Mouse (Mus musculus) hindbrain, postnatal 0 days (tissue): ENCODE data around the gene Ctla4. TPM values are rescaled to one million over a fixed set of nuclear protein-coding genes. Genes with fewer than 3 reads are reported as not detected.

Source experiments
- ATAC-seq: fragments of 200-750 bp; cut with Nextera tagmentation; 2 replicates; pipeline ENCODE4 v1.8.0; 2017; ENCODE audit warnings: mild to moderate bottlenecking, moderate TSS enrichment, moderate library complexity
- DNase-seq: peaks from one replicate; pipeline ENCODE4 v3.0.0-alpha.2; 2015; ENCODE audit warnings: low spot score
- H3K27ac ChIP-seq: fragments of 300-500 bp; sonication (generic); 2 replicates; pipeline ENCODE4 v1.5.1; 2014; ENCODE audit warnings: mild to moderate bottlenecking
- H3K27me3 ChIP-seq: fragments of 300-500 bp; sonication (generic); 2 replicates; pipeline ENCODE4 v1.6.1; 2014; ENCODE audit warnings: low read length, mixed read lengths; ENCODE audit not compliant: insufficient read depth
- H3K36me3 ChIP-seq: fragments of 300-500 bp; sonication (generic); 2 replicates; pipeline ENCODE4 v1.6.1; 2014; ENCODE audit warnings: low read length, mixed read lengths; ENCODE audit not compliant: insufficient read depth
- H3K4me1 ChIP-seq: fragments of 300-500 bp; sonication (generic); 2 replicates; pipeline ENCODE4 v1.6.1; 2014; ENCODE audit warnings: antibody characterized with exemption, low read length, mixed read lengths; ENCODE audit not compliant: insufficient read depth
- H3K4me2 ChIP-seq: fragments of 300-500 bp; sonication (generic); 2 replicates; pipeline ENCODE4 v1.6.1; 2014; ENCODE audit warnings: low read depth, mild to moderate bottlenecking, low read length, moderate library complexity, mixed read lengths
- H3K4me3 ChIP-seq: fragments of 300-500 bp; sonication (generic); 2 replicates; pipeline ENCODE4 v1.5.1; 2014; ENCODE audit warnings: low read length
- H3K9ac ChIP-seq: fragments of 300-500 bp; sonication (generic); replicated peaks from 2 replicates; pipeline ENCODE4 v1.6.1; 2014; ENCODE audit warnings: mild to moderate bottlenecking, low read length, moderate library complexity, mixed read lengths
- H3K9me3 ChIP-seq: fragments of 300-500 bp; sonication (generic); 2 replicates; pipeline ENCODE4 v1.6.1; 2016; ENCODE audit warnings: low read length, mixed read lengths
- CTCF ChIP-seq: IDR thresholded peaks from 2 replicates; pipeline ENCODE4 v1.5.1; 2016; ENCODE audit warnings: antibody characterized with exemption, control low read depth, low read depth
- WGBS: fragments of 180-500 bp; shearing (Covaris S2); extraction: QIAGEN DNeasy Blood & Tissue Kit; methylation state at CpG from one replicate; pipeline ENCODE4 v1.1.7; 2014; 5-methylcytosine and 5-hydroxymethylcytosine counted together
- polyA plus RNA-seq: library from polyadenylated mRNA; unstranded; fragments of >200 nt; fragmentation: Nextera tagmentation; extraction: Ambion mirVana; gene quantifications from 2 replicates; pipeline ENCODE4 v1.2.1, GENCODE M21; 2015
- total RNA-seq: library from RNA; depleted of rRNA; stranded (reverse); fragments of >200 nt; gene quantifications from 2 replicates; pipeline ENCODE4 v1.2.3, GENCODE M21; 2014

Gene Ctla4
- total and polyA plus RNA-seq, 2 experiments from 2014 or later = not detected

DNA sequence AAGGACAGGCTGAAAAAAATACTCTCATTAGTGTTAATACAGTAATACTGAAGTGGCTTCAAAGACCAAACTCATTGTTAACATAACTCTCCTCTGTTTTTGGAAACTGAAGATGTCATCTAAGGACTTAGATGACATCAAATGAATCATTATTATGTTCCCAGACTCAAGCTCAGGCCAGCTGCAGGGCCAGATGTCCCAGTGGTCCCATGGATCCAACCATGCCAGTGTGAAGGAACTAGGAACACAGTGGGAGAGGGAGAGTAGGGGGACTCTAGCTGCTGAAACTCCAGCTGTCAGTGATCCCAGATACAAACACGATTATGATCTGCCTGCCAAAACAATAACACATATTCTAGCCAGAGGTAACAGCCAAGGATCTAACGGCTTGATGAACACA, 51.5 kb downstream of the Ctla4 start:
- WGBS = 67% methylated on average over 2 of the region's 2 CpGs
- ATAC-seq = no peak

GRCm38 (mm10) chr1:60938974-60939373, 52.2 kb downstream of the Ctla4 start:
- Histone ChIP-seq H3K4me3 (no peak overlapping the region), H3K4me1 (no peaks in the 10 kb centered on the region), H3K36me3 (no peaks in the 10 kb centered on the region), H3K27me3 (no peaks in the 10 kb centered on the region), H3K9me3 (no peaks in the 10 kb centered on the region), H3K9ac (no peak overlapping the region), H3K4me2 (no peak overlapping the region), H3K27ac (no peak overlapping the region)
- TF ChIP-seq CTCF = no peak
- ATAC-seq = no peak
- no peak for DNase-seq
- WGBS = 90% methylated on average over 5 of the region's 5 CpGs

More for the DNA sequence above, 51.5 kb downstream of the Ctla4 start:
- Histone ChIP-seq H3K27ac (no peak overlapping the region), H3K4me1 (no peaks in the 10 kb centered on the region), H3K9ac (no peak overlapping the region), H3K9me3 (no peaks in the 10 kb centered on the region), H3K27me3 (no peaks in the 10 kb centered on the region), H3K4me3 (no peak overlapping the region), H3K36me3 (no peaks in the 10 kb centered on the region), H3K4me2 (no peak overlapping the region)
- DNase-seq = no peak
- no peak for TF ChIP-seq CTCF

GRCm38 (mm10) chr1:60940023-60940422, 53.2 kb downstream of the Ctla4 start:
- no peak overlapping the region for H3K4me3 ChIP-seq
- no peak overlapping the region for H3K4me2 ChIP-seq
- DNase-seq (no peak), ATAC-seq (no peak)
- H3K36me3 ChIP-seq = no peaks in the 10 kb centered on the region
- H3K27ac ChIP-seq = no peak overlapping the region
- no peaks in the 10 kb centered on the region for H3K9me3 ChIP-seq
- H3K27me3 ChIP-seq = no peaks in the 10 kb centered on the region
- TF ChIP-seq CTCF = no peak
- H3K4me1 ChIP-seq = no peaks in the 10 kb centered on the region
- WGBS = 78% methylated on average over 3 of the region's 3 CpGs
- H3K9ac ChIP-seq = no peak overlapping the region

- Histone ChIP-seq H3K27me3 (no peaks in the 10 kb centered on the region), H3K4me3 (no peak overlapping the region), H3K36me3 (no peaks in the 10 kb centered on the region), H3K9me3 (no peaks in the 10 kb centered on the region), H3K4me2 (no peak overlapping the region), H3K27ac (no peak overlapping the region), H3K4me1 (no peaks in the 10 kb centered on the region), H3K9ac (no peak overlapping the region)
- DNase-seq (no peak), ATAC-seq (no peak)
- no peak for TF ChIP-seq CTCF
- WGBS = 81% methylated on average over 1 of the region's 1 CpGs
These were observed 53.8 kb downstream of the Ctla4 start for GRCm38 (mm10) chr1:60940620-60941019.

- WGBS = 97% methylated on average over 5 of the region's 5 CpGs
- Histone ChIP-seq H3K4me2 (no peak overlapping the region), H3K9me3 (no peaks in the 10 kb centered on the region)
These were observed 54.6 kb downstream of the Ctla4 start for GRCm38 (mm10) chr1:60941056-60942048.

DNA sequence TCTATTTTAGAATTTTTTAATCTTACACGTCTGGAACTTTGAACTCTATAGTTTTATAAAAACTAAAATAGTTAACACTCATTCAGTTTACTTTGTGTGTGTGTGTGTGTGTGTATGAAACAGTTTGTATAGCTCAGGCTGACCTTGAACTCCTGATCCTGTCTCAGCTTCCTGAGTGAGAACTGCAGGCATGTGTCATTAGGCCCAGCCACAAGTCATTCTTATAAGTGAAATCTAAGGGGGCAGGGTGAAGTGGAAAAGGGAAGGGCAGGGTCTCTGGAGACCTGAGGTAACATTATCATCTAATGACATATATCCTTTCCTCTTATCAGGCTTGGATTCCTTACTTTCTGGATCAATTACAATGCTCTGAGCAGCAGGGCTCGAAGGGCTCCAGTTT, 56.1 kb downstream of the Ctla4 start:
- Histone ChIP-seq H3K9ac (no peak overlapping the region), H3K4me1 (no peaks in the 10 kb centered on the region), H3K27ac (no peak overlapping the region), H3K36me3 (no peaks in the 10 kb centered on the region), H3K4me3 (no peak overlapping the region), H3K9me3 (no peaks in the 10 kb centered on the region), H3K27me3 (no peaks in the 10 kb centered on the region), H3K4me2 (no peak overlapping the region)
- no peak for TF ChIP-seq CTCF
- WGBS = 89% methylated on average over 2 of the region's 2 CpGs
- DNase-seq = no peak
- no peak for ATAC-seq

More at GRCm38 (mm10) chr1:60941056-60942048, 54.6 kb downstream of the Ctla4 start:
- no peaks in the 10 kb centered on the region for H3K36me3 ChIP-seq
- H3K4me3 ChIP-seq = no peak overlapping the region
- H3K27me3 ChIP-seq = no peaks in the 10 kb centered on the region
- DNase-seq = no peak
- H3K27ac ChIP-seq = no peak overlapping the region
- no peak for ATAC-seq
- H3K9ac ChIP-seq = no peak overlapping the region
- H3K4me1 ChIP-seq = no peaks in the 10 kb centered on the region
- no peak for TF ChIP-seq CTCF
